Mouse (Mus musculus) layer of hippocampus, adult 2 months (tissue): ENCODE results near the gene Cntn4. TPM values are rescaled to one million over a fixed set of nuclear protein-coding genes. Genes with fewer than 3 reads are reported as not detected.

Experiments
- DNase-seq, 2 experiments: peaks; one replicate each; pipeline ENCODE4 v3.0.0; 2022; ENCODE audit warnings: low spot score in 2 of 2
- H3K27ac ChIP-seq: fragments of 200-600 bp; 2 replicates; pipeline ENCODE4 v1.8.1; 2022
- H3K4me3 ChIP-seq: fragments of 200-600 bp; 2 replicates; pipeline ENCODE4 v1.8.1; 2022; ENCODE audit warnings: mild to moderate bottlenecking
- CTCF ChIP-seq: fragments of 200-600 bp; conservative IDR thresholded peaks from 2 replicates; pipeline ENCODE4 v1.8.1; 2022; ENCODE audit warnings: antibody characterized with exemption, mild to moderate bottlenecking, moderate library complexity
- total RNA-seq, 2 experiments: library from RNA; stranded (reverse); gene quantifications; 2 replicates each; pipeline ENCODE4 v1.2.3; 2021

The Cntn4 gene
- total RNA-seq, 2 experiments from 2014 or later: 24.4 to 25.1 TPM

DNA sequence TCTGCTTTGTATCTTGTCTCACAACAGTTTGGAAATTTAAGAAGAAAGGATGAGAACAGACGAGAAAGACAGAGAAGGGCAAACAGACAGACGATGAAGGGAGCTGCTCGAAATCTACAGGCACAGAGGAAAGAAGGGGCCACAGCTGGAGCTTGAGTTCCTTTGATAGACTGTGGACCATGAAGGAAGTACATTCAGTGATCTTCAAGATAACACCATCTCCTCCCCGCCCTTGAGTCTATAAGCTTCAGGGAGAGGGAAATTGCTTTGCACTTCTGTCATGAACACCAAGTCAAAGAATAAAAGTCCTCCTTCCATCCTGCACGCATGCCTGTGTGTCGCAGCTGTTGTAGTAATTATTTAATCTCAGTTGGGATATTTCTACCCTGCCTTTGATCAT is 1048.6 kb downstream of the Cntn4 start:
- no peak for DNase-seq
- Histone ChIP-seq H3K27ac (no peak overlapping the region), H3K4me3 (no peak overlapping the region)
- TF ChIP-seq CTCF: no peak

DNA sequence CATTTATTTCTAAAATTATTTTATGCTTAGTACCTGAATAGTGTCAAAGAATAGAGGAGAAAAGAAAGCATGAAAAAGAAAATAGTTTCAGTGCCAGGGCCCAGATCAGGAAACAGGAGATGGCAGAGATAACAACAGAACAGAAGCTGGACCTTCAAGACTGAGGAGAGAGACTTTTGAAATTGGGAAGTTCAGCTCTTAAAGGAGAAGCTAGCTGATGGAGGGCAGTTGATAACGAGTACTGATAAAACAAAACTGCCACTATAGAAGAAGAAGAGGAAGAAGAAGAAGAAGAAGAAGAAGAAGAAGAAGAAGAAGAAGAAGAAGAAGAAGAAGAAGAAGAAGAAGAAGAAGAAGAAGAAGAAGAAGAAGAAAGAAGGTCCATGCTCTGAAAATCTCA is 1050.2 kb downstream of the Cntn4 start:
- no peak for DNase-seq
- H3K27ac ChIP-seq: no peak overlapping the region
- no peak for TF ChIP-seq CTCF
- H3K4me3 ChIP-seq: no peak overlapping the region

DNA sequence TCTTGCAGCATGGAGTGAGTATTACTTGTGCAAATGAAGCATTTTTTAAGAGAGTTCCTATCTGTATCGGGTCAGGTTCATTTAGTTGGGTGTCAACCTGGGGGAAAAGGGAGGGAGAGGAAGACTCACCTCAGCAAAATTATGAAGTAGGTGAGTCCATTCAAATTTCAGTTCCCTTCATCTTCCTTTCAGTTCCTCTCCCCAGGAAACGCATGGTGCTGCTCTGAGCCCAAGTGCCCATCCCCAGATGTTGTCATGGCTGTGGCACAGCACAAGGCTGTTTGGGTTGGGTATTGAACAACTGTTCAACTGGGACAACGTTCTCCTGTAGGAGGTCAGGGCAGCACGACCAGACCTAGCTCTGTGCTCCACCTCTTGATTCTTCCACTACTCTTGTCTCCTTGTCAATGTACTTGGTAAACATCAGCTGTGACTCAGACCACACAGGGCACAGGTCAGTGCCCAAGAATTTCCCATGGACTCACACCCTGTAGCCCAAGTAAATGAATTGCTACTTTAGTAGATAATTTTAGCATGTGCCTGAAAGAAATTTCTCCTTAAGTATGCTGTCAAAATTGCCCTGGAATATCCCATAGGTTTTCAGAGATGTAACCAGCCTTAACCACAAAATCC is 1052.3 kb downstream of the Cntn4 start:
- no peak overlapping the region for H3K4me3 ChIP-seq
- DNase-seq: no peak
- no peak overlapping the region for H3K27ac ChIP-seq
- TF ChIP-seq CTCF: no peak

DNA sequence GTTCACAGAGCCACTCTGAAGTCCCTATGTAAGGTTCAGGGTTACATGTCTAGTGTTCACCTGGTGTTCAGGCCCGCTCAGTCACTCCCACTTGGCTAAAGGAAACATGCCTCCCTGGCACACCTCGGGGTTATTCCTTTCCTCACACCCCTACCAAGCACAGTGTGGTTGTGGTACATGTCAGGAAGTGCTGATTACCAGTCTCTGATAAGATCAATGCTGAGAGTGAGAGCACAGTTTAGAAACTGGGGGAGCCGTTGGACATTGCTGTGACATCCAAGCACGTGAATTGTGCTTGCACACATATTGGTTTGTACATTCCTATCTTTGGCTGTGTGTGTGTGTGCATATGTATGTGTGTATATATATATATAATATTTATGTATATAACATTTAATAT is 1055.1 kb downstream of the Cntn4 start:
- Histone ChIP-seq H3K27ac (no peak overlapping the region), H3K4me3 (no peak overlapping the region)
- DNase-seq: no peak
- no peak for TF ChIP-seq CTCF

DNA sequence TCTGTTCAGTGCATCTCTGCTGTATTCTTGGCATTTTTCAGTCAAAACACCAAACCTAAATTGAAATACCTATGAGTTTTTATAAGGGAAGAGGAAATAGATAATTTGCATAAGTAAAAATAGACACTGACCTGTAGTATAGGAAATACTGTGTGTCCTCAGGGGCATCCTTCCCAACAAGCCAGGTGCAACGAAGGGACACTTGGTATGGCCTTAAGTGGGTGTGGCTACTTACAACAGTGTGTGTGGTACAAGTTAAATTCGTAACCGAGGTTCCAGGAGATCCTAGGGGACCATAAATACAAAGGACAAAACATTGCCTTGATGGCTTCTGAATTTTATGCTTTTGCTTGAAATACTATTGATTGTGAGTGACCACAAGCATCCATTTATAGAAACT is 1060.8 kb downstream of the Cntn4 start:
- Histone ChIP-seq H3K4me3 (no peak overlapping the region), H3K27ac (no peak overlapping the region)
- no peak for DNase-seq
- TF ChIP-seq CTCF: no peak

GRCm38 (mm10) chr6:106740244-106740825 is 1062.9 kb downstream of the Cntn4 start:
- DNase-seq: no peak
- H3K4me3 ChIP-seq: no peak overlapping the region
- no peak overlapping the region for H3K27ac ChIP-seq
- no peak for TF ChIP-seq CTCF

GRCm38 (mm10) chr6:106743556-106744233 is 1066.2 kb downstream of the Cntn4 start:
- TF ChIP-seq CTCF: no peak
- H3K4me3 ChIP-seq: no peak overlapping the region
- no peak overlapping the region for H3K27ac ChIP-seq
- DNase-seq: no peak

DNA sequence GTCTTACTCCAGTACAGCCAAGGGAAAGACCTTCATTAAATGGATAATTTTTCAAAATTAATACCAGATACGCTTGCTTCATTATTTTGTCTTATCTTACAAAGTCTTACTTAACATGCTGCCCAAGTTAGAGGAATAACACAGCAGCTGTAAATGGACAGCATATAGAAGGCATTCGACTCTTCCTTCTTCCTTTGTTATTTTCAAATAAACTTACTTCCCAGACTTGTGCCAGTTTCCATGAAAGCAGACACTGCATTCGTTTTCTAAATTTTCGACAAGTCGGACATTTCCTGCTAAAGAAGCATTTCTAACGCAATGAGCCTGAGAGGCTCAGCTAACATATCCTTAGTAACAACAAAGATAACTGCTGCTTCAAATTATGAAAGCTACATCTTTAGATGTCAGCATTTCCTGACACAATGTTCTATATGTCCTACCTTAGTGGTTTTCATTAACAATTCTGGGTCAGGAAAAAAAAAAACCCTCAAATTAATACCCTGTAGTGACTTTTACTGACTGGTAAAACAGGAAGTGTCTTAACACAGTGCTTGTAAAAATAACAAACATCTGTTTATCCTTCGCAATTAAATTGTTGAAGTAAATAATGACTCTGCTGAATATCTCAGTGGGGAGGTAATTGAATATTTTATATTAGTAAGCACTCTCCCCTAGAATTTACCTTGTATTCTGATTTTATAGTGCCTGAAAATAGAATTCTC is 1068.4 kb downstream of the Cntn4 start:
- no peak for TF ChIP-seq CTCF
- Histone ChIP-seq H3K4me3 (no peak overlapping the region), H3K27ac (no peak overlapping the region)
- no peak for DNase-seq

DNA sequence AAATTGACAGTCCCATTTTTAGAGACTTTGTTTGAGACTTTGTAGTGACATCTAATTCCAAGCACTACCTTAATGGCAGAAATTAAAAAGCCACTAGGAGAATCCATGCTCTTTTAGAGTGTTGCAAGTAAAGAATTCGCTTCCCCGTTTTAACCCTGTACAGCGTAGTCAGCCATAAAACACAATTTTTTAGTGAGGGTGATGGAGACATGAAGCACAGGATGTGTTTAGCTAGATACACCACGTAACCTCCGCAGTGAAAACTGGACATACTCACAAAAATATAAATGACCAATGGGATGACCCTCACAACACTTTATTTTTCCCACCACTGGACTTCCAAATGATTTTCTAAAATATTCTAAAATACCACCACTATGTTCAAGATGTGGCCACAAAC is 1069.8 kb downstream of the Cntn4 start:
- Histone ChIP-seq H3K27ac (no peak overlapping the region), H3K4me3 (no peak overlapping the region)
- no peak for DNase-seq
- TF ChIP-seq CTCF: no peak

GRCm38 (mm10) chr6:106747804-106748203 is 1070.3 kb downstream of the Cntn4 start:
- H3K27ac ChIP-seq: no peak overlapping the region
- no peak for DNase-seq
- no peak overlapping the region for H3K4me3 ChIP-seq
- TF ChIP-seq CTCF: no peak
